Mouse (Mus musculus): ENCODE results near the gene Sptan1. TPM values are rescaled to one million over a fixed set of nuclear protein-coding genes. Genes with fewer than 3 reads are reported as not detected.
A peak's percentile ranks its signal among the peaks of the same experiment; 100 is the strongest.
"Not testable (repeated sequence)": the region's sequence is repeated elsewhere in the genome, so short reads cannot be mapped to it uniquely, and the experiment has no call there.

Sptan1 gene
- total and polyA plus RNA-seq, 3 experiments = 26.2 to 29.5 TPM; not detected in 1

GRCm38 (mm10) chr2:30051992-30052761 is 86.8 kb downstream of the Sptan1 start:
- Histone ChIP-seq H3K9me3 (replicated peaks; ENCODE audit: insufficient read depth, low read length) (no peaks in the 10 kb centered on the region), H3K36me3 (ENCODE audit: control insufficient read depth in 1 of 2, insufficient read depth in 2 of 2, low read length in 2 of 2) (peaks cover 0 to 20% of the 10 kb centered on the region in 2 experiments; a peak in 2 of 4 replicates), H3K4me3 (ENCODE audit: control insufficient read depth in 1 of 2, insufficient read depth in 1 of 2, low read depth in 2 of 2, low read length in 2 of 2) (no peak overlapping the region), H3K27ac (ENCODE audit: control insufficient read depth, low read depth, low read length) (no peak overlapping the region), H3K27me3 (ENCODE audit: control insufficient read depth in 1 of 2, insufficient read depth in 2 of 2, low read length in 2 of 2) (no peaks in the 10 kb centered on the region), H3K79me2 (ENCODE audit: control insufficient read depth, insufficient read depth, low read length, poor library complexity) (peaks cover 13% of the 10 kb centered on the region), H3K9ac (ENCODE audit: control insufficient read depth, low read depth, low read length, poor library complexity, severe bottlenecking) (no peak overlapping the region), H3K4me1 (ENCODE audit: control insufficient read depth in 1 of 2, insufficient read depth in 2 of 2, low read length in 2 of 2) (peaks cover 2 to 32% of the 10 kb centered on the region in 2 experiments)
- DNase-seq (ENCODE audit: low read depth, low spot score) = peak; percentile 52
- TF ChIP-seq CTCF (IDR thresholded peaks at IDR 0.05 in 2 of 3, conservative IDR thresholded peaks at IDR 0.05 in 1 of 3; ENCODE audit: control insufficient read depth in 1 of 3, insufficient read depth in 1 of 3, low read depth in 2 of 3, low read length in 3 of 3, poor library complexity in 1 of 3, severe bottlenecking in 1 of 3) = peak in 2 of 3 experiments; percentile 58 to 84; a peak in 4 of 6 replicates
- TF ChIP-seq ETS1 (IDR thresholded peaks at IDR 0.05; ENCODE audit: low read depth, low read length) = no peak
- no peak for TF ChIP-seq MEF2A (IDR thresholded peaks at IDR 0.05; ENCODE audit: extremely low read depth, insufficient replicate concordance, low read depth, low read length, poor library complexity, severe bottlenecking)
- 0 out of 2 replicates have a peak, but pooled peaks have one; percentile 15 for TF ChIP-seq TBP (IDR thresholded peaks at IDR 0.05; ENCODE audit: low read depth, low read length)

GRCm38 (mm10) chr2:30055310-30055709 is 90.0 kb downstream of the Sptan1 start:
- peaks cover 0 to 14% of the 10 kb centered on the region in 2 experiments; a peak in 3 of 4 replicates for H3K4me1 ChIP-seq (ENCODE audit: control insufficient read depth in 1 of 2, insufficient read depth in 2 of 2, low read length in 2 of 2)
- not testable (repeated sequence) for H3K27me3 ChIP-seq (ENCODE audit: control insufficient read depth in 1 of 2, insufficient read depth in 2 of 2, low read length in 2 of 2); H3K9me3 ChIP-seq (replicated peaks; ENCODE audit: insufficient read depth, low read length); DNase-seq (ENCODE audit: low read depth, low spot score); H3K79me2 ChIP-seq (ENCODE audit: control insufficient read depth, insufficient read depth, low read length, poor library complexity); H3K4me3 ChIP-seq (ENCODE audit: control insufficient read depth in 1 of 2, insufficient read depth in 1 of 2, low read depth in 2 of 2, low read length in 2 of 2); H3K36me3 ChIP-seq (ENCODE audit: control insufficient read depth in 1 of 2, insufficient read depth in 2 of 2, low read length in 2 of 2); H3K9ac ChIP-seq (ENCODE audit: control insufficient read depth, low read depth, low read length, poor library complexity, severe bottlenecking); H3K27ac ChIP-seq (ENCODE audit: control insufficient read depth, low read depth, low read length)
- peak; percentile 54; the same call in 1 of the 2 replicates for TF ChIP-seq MYC (IDR thresholded peaks at IDR 0.05; ENCODE audit: low read depth, low read length)
- TF ChIP-seq CTCF (IDR thresholded peaks at IDR 0.05 in 2 of 3, conservative IDR thresholded peaks at IDR 0.05 in 1 of 3; ENCODE audit: control insufficient read depth in 1 of 3, insufficient read depth in 1 of 3, low read depth in 2 of 3, low read length in 3 of 3, poor library complexity in 1 of 3, severe bottlenecking in 1 of 3) = peak in 2 of 3 experiments; percentile 16 to 32; a peak in 3 of 6 replicates
- TF ChIP-seq ZC3H11A (IDR thresholded peaks at IDR 0.05; ENCODE audit: low read depth, low read length) = 0 out of 2 replicates have a peak, but pooled peaks have one; percentile 3
- peak; percentile 31 for TF ChIP-seq SMC3 (IDR thresholded peaks at IDR 0.05; ENCODE audit: low read depth, low read length)

GRCm38 (mm10) chr2:30056736-30057135 is 91.4 kb downstream of the Sptan1 start:
- no peak for DNase-seq (ENCODE audit: low read depth, low spot score)
- Histone ChIP-seq H3K9ac (ENCODE audit: control insufficient read depth, low read depth, low read length, poor library complexity, severe bottlenecking) (no peak overlapping the region), H3K79me2 (ENCODE audit: control insufficient read depth, insufficient read depth, low read length, poor library complexity) (peaks cover 3% of the 10 kb centered on the region; the same call in 1 of the 2 replicates), H3K4me1 (ENCODE audit: control insufficient read depth in 1 of 2, insufficient read depth in 2 of 2, low read length in 2 of 2) (peaks cover 0 to 12% of the 10 kb centered on the region in 2 experiments; a peak in 2 of 4 replicates), H3K27me3 (ENCODE audit: control insufficient read depth in 1 of 2, insufficient read depth in 2 of 2, low read length in 2 of 2) (no peaks in the 10 kb centered on the region), H3K9me3 (replicated peaks; ENCODE audit: insufficient read depth, low read length) (no peaks in the 10 kb centered on the region), H3K27ac (ENCODE audit: control insufficient read depth, low read depth, low read length) (no peak overlapping the region), H3K4me3 (ENCODE audit: control insufficient read depth in 1 of 2, insufficient read depth in 1 of 2, low read depth in 2 of 2, low read length in 2 of 2) (no peak overlapping the region), H3K36me3 (ENCODE audit: control insufficient read depth in 1 of 2, insufficient read depth in 2 of 2, low read length in 2 of 2) (peaks cover 0 to 6% of the 10 kb centered on the region in 2 experiments; a peak in 2 of 4 replicates)
- TF ChIP-seq USF1 (IDR thresholded peaks at IDR 0.05; ENCODE audit: low read depth, low read length) (no peak), TBP (IDR thresholded peaks at IDR 0.05; ENCODE audit: low read depth, low read length) (no peak), TCF12 (IDR thresholded peaks at IDR 0.05; ENCODE audit: low read depth, low read length) (no peak), HCFC1 (IDR thresholded peaks at IDR 0.05; ENCODE audit: low read depth, low read length) (no peak), MXI1 (IDR thresholded peaks at IDR 0.05; ENCODE audit: low read depth, low read length) (no peak), ZC3H11A (IDR thresholded peaks at IDR 0.05; ENCODE audit: low read depth, low read length) (no peak), NELFE (IDR thresholded peaks at IDR 0.05; ENCODE audit: low read depth, low read length) (no peak), SIN3A (IDR thresholded peaks at IDR 0.05; ENCODE audit: low read length) (no peak), ETS1 (IDR thresholded peaks at IDR 0.05; ENCODE audit: low read depth, low read length) (no peak)
